Mouse (Mus musculus) heart, postnatal 36 days (tissue): ENCODE results near the gene Ppil6. TPM values are rescaled to one million over a fixed set of nuclear protein-coding genes. Genes with fewer than 3 reads are reported as not detected.

Experiments
- DNase-seq, 2 experiments: peaks; one replicate each; pipeline ENCODE4 v3.0.0; 2021 to 2022
- intact Hi-C: fragments of 180-260 bp; cut with DNase I; formaldehyde crosslinking; loops from one replicate; pipeline ENCODE4 v1.15.1; 2025
- total RNA-seq, 2 experiments: library from RNA; stranded (reverse); gene quantifications; 2 replicates each; pipeline ENCODE4 v1.2.3; 2021

The Ppil6 gene
- total RNA-seq, 2 experiments from 2014 or later: 1.2 to 1.8 TPM

- DNase-seq: no peak
- intact Hi-C loops: loop anchor here (2.0 kb wide), 1 partner anchor 26 kb away; no protein-coding TSS in a partner anchor
These were observed 13.3 kb upstream of the Ppil6 start for GRCm38 (mm10) chr10:41477018-41477277.

DNA sequence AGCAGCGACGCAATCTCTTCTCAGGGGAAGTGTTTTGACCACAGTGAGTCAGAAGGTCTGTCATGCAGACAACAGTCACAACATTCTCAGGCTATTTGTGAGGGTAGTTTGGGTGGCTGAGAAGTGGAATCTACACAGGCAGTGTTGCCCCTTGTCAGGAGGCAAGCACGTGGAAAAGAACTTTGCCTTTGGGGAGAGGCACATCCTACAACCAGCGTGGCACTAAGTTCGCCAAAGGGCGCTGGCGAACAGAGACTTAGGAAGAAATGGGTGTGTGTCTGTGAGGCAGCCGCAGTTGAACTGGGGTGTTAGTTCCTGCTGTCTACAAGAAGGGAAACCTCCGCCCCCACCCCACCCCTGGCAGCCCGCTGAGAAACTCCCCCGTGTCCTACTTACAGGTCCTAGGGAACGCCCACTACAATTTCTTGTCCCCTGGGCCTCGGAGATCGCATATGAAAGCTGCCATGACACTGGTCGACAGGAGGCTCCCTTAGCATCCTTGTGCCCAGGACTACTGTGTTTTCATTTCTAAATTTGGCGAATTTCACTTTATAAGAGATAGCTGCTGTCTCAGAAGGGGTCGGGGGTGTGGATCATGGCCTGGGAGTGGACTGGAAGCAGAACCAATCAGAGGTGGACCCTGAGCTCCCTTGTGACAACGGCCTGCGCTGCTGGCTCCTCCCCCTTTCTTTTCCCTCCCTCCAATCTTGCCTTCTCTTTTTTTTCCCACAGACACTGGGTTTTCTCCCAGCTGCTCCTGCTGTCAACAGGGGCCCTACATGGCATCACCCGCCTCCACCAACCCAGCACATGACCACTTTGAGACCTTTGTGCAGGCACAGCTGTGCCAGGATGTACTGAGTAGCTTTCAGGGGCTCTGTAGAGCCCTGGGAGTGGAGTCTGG, 12.7 kb upstream of the Ppil6 start:
- peak; percentile 61 to 74 for DNase-seq
- intact Hi-C loops: loop anchor here (2.0 kb wide), 1 partner anchor 25 kb away; no protein-coding TSS in a partner anchor

- no peak for DNase-seq
- intact Hi-C loops: no loop called here
These were observed 10.3 kb upstream of the Ppil6 start for GRCm38 (mm10) chr10:41479961-41480360.

DNA sequence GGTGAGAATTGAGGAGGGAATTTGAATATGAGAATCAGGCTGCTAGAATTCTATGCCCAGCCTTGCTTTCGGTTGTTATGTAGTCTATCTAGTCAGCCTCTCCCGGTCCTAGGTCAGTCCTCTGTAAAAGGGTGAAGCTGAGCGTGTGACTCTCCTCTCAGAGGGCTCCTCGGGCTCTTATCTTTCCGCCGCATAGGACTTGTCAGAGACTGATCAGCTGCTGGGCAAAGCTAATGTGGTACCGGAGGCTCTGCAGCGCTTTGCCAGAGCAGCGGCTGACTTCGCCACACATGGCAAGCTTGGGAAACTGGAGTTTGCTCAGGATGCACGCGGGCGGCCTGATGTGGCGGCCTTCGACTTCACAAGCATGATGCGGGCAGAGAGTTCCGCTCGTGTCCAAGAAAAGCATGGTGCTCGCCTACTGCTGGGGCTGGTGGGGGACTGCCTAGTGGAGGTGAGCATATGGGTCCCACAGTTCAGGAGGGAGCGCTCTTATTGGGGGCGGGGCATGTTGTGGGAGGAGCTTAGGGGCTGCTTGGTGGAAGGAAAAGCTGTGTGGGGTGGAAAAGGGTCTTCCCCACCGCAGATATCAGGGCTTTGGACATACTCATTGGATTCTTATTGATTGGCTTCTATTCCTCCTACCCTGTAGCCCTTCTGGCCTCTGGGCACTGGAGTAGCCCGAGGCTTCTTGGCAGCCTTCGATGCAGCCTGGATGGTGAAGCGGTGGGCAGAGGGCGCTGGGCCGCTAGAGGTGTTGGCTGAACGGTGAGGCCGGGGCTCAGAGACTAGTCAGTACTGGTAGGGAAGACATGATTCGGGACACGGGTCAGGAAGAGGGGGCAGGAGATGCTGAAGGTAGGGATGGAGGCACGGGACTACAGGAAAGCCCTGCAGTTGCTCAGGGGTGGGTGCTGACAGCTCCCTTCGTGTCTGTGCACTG, 9.0 kb upstream of the Ppil6 start:
- intact Hi-C loops: no loop called here
- DNase-seq: no peak

DNA sequence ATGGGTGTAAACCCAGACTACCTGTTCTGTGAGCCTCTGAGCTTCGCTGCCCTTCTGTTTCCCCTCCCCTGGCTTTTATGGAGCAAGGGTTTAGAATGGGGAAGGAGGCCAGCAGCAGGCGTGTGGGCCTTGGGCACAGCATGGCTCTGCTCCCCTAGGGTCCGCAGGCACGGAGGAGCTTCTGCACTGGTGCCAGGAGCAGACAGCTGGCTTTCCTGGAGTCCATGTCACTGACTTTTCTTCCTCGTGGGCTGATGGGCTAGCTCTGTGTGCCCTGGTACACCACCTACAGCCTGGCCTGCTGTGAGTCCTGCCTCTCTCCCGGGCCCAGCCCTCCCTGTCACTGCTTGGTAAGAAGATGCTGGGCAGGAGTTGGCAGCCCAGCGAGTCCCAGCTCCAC, 7.8 kb upstream of the Ppil6 start:
- intact Hi-C loops: no loop called here
- DNase-seq: no peak

- no peak for DNase-seq
- intact Hi-C loops: no loop called here
These were observed 4.5 kb upstream of the Ppil6 start for GRCm38 (mm10) chr10:41485778-41486177.

DNA sequence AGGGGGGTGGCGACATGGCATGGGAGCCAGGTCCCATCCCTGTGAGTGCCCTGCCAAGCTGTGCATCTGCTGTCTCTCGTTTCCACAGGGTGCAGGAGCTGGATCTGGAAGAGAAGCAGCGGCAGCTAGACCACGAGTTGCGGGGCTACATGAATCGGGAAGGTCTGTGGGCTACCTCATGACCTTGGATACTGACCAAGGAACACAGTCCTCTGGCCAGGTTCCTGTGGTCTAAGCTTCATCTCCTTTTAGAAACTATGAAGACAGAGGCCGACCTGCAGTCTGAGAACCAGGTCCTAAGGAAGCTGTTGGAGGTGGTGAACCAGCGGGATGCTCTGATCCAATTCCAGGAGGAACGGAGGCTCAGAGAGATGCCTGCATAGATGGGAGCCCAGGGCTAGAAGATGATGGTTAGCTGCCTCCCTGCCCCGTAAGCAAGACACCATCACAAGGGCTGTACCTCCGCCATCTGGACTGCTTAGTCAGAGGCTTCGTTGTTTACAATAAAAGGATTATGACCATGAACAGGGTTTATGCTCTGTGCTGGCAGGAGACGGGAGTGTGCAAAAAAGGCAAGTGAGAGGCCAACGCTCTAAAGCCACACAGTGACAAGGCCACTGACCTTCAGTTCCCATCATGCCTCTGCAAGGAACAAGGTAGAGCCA, 3.6 kb upstream of the Ppil6 start:
- no peak for DNase-seq
- intact Hi-C loops: no loop called here

DNA sequence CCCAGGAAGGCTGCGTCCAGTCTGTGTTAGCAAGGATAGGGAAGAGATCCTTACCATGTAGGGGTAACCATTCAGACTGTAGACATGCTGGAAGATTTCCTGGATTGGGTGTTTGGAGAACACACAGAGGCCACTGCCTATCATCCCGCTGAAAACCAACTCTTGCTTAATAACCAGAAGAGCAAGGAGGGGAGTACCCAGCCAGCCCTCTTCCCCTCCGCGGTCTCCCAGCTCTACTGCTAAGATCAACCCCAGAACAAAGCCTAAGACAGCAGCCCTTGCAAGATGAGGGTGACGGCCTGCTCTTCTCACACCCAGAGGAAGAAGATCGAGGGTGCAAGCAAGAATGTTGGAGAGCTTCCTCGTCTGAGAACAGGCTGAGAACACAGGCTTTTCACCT, 1.4 kb upstream of the Ppil6 start:
- DNase-seq: no peak
- intact Hi-C loops: loop anchor here (1.0 kb wide), 1 partner anchor 13 kb away; the partner anchor contains the start of gene Mical1

DNA sequence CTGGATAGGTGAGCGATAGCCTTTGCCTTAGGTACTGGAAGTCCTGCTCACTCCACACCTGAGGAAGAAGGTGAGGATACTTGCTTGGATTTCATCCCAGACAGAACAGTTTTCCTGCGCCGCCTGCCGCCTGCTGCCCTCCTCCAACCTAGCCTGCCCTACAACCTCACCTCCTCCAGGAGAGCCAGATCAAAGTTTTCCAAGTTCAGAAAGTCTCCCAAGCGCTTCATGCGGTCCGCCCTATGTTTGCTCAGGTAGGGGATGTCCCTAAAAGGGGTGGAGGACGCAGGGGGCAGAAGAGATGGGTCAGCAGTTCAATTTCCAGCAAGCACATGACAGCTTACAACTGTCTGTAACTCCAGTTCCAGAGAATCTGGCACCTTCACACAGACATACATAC, 945 bp upstream of the Ppil6 start:
- DNase-seq: peak in 1 of 2 experiments; percentile 36
- intact Hi-C loops: loop anchor here (1.0 kb wide), 1 partner anchor 13 kb away; the partner anchor contains the start of gene Mical1

- intact Hi-C loops: no loop called here
- no peak for DNase-seq
These were observed 257 bp downstream of the Ppil6 start for GRCm38 (mm10) chr10:41490518-41490873.

GRCm38 (mm10) chr10:41491111-41491510, 872 bp downstream of the Ppil6 start:
- intact Hi-C loops: no loop called here
- no peak for DNase-seq

- DNase-seq: peak; percentile 60 to 61
- intact Hi-C loops: loop anchor here (5.0 to 10.0 kb wide), 2 partner anchors 66 to 199 kb away; partner anchors contain the start of genes Ak9 and Fig4
These were observed 10.7 kb downstream of the Ppil6 start for GRCm38 (mm10) chr10:41500941-41501340.

- intact Hi-C loops: loop anchor here (2.0 to 10.0 kb wide), 3 partner anchors 70 to 500 kb away; partner anchors contain the start of genes Ak9 and Fig4
- DNase-seq: no peak
These were observed 14.8 kb downstream of the Ppil6 start for GRCm38 (mm10) chr10:41504996-41505395.

- DNase-seq: peak; percentile 61 to 63
- intact Hi-C loops: loop anchor here (2.0 to 10.0 kb wide), 2 partner anchors 71 to 501 kb away; no protein-coding TSS in a partner anchor
These were observed 15.2 kb downstream of the Ppil6 start for GRCm38 (mm10) chr10:41505446-41505845.

DNA sequence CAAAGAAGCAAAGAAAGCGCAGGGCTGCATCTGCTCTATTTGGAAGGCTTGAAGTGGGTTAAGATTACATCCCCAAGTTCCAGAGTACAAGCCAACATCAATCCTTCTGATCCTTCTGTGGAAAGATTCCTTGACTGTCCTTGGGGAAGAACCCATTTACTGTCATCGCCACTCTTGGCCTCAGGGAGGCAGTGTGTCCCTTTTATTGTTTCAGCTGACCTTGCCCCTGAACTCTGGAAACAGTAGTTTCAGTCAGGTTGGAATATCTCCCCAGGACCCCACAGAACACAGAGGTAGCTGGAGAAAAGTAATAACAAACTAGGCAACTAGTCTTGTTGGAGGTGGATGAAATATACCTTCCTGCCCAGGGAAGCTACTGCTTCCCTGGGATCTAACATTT, 18.9 kb downstream of the Ppil6 start:
- intact Hi-C loops: loop anchor here (10.0 kb wide), 1 partner anchor 74 kb away; no protein-coding TSS in a partner anchor

DNA sequence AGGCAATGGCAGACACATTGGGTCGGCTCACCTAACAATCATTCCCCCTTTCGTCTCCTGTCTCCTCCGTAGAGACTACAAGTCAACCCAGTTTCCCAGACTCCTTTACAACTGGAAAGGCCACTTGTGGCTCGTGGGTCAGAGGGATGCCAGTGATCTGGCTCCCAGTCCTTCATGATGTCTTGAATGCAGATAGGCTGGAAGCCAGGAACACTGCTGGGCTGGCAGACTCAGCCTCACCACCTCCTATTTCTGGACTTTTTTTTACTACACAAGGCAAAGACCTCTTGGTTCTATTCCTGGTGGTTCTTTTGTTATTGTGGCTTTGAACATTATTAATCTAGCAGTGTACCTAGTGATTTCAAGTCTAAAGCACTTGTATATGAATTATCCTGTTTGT, 24.1 kb downstream of the Ppil6 start:
- intact Hi-C loops: no loop called here
- no peak for DNase-seq

More for the DNA sequence above, 18.9 kb downstream of the Ppil6 start:
- DNase-seq: peak in 1 of 2 experiments; percentile 31

- intact Hi-C loops: no loop called here
- DNase-seq: no peak
These were observed 24.7 kb downstream of the Ppil6 start for GRCm38 (mm10) chr10:41514921-41515320.

- intact Hi-C loops: loop anchor here (1.0 to 2.0 kb wide), 2 partner anchors 165 to 776 kb away; no protein-coding TSS in a partner anchor
- peak; percentile 69 to 87 for DNase-seq
These were observed 28.3 kb downstream of the Ppil6 start for GRCm38 (mm10) chr10:41518508-41518980.

DNA sequence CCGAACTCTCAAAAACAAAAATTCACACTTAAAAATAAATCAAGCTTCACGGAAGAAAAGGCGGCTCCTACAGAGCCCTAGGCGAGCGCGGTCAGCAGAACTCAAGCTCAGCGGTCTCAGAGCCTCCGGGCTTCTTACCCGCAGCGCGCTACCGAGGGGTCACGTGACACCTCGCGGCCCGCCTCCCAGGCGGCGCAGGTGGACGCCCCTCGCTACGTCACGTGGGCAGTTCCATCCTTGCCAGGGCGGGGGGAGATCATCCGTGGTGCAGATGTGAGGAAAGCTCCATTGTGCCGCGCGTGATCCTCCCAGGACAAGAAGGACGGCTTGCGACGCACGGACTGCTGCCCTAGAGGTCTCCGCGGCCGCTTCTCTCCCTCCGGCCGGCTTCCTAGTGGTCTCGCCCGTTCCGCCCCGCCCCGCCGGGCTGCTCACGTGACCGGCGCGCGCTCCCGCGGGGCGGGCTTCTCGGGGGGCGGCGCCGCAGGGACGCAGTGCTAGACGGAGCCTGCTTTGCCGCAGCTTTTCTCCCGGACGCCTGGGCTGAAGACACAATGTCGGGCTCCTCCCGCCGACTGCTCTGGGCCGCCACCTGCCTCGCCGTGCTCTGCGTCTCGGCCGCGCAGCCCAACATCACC, 28.9 kb downstream of the Ppil6 start, which contains the start of gene Cd164:
Gene Cd164 (plus strand): TSS at position 434 of the 638 bp plus-strand sequence.
- intact Hi-C loops: loop anchor here (1.0 to 2.0 kb wide), 3 partner anchors 164 to 776 kb away; partner anchors contain the start of genes Cep57l1 and Sesn1
- DNase-seq: peak; percentile 92 to 95
